Mouse (Mus musculus): Measurements from ENCODE around the gene Pakap.

DNA sequence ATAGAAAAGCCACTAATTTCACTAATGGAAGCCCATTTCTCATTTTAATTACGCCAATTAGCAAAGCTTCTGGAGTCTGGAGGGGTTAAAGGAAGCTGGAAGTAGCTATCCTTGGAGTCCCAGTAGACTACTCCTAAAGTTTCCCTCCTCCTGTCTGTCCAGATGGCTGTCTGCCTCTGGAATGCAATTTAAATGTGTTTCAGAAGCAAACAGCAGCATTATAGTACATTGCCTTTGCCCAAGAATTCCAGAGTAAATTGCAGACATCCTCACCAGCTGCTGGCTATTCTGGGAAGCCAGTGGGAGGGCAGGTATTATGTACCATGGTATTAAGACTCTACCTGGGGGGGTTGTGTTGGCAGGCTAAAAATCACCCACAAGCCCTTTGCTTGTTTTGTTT is 283.8 kb downstream of the Pakap start:
- TF ChIP-seq CTCF (IDR thresholded peaks at IDR 0.05; ENCODE audit: borderline replicate concordance, control insufficient read depth, extremely low read depth, insufficient read depth, low read length, poor library complexity) (no peak), POLR2A (IDR thresholded peaks at IDR 0.05; ENCODE audit: control insufficient read depth, extremely low read depth, insufficient read depth, low read length, poor library complexity) (no peak)

All from thymus, adult 2 months (tissue).